Mouse (Mus musculus) urinary bladder, adult 18-20 months (tissue): ENCODE results near the gene Cela2a.

Experiments used
- DNase-seq, 2 experiments: peaks; one replicate each; pipeline ENCODE4 v3.0.0; 2022; ENCODE audit warnings: low spot score in 2 of 2, mixed read lengths in 2 of 2

Cela2a gene

DNA sequence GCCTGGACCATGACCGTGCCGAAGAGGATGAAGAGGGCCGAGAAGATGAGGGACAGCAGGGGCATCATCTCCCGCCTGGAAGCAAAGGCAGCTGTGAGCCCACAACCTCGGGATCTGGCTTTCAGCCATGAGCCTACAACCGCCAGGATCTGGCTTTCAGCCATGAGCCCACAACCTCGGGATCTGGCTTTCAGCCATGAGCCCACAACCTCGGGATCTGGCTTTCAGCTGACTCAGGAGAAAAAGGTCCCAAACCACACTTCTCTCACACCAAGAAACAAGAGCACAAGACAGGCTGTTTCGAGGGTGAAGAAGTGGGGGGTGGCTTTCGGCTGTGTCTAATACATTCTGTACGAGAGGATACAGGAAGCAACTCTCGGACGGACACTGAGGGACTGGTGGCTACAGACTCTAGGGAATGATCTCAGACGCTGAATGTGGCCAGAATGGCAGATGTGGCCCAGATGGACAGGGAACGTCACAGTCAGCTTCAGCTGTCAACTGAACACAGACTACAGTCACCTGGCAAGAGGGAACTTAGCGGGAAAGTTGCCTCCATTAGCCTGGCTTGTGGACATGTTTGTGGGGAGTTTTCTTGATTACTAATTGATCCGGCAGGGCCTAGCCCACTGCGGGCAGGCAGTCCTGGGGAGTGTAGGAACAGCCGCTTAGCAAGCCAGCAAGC lies 59.1 kb downstream of the Cela2a start:
- no peak for DNase-seq

DNA sequence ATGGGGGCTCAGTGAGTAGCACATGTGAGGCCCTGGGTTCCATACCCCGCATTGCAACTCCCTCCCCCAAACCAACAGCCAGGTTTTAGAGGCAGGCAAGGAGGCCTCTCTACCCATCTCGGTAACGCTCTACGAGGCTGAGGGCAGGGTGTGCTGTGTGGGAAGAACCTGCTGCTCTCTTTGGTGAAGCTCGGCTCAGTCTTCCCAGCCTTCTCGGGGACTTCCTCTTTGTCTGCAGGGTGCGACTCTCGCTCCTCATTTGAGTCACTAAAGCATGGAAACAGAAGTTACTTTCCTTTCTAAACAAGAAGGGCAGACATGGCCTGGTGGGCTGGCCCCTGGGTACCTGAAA lies 59.7 kb downstream of the Cela2a start:
- DNase-seq, result no peak

DNA sequence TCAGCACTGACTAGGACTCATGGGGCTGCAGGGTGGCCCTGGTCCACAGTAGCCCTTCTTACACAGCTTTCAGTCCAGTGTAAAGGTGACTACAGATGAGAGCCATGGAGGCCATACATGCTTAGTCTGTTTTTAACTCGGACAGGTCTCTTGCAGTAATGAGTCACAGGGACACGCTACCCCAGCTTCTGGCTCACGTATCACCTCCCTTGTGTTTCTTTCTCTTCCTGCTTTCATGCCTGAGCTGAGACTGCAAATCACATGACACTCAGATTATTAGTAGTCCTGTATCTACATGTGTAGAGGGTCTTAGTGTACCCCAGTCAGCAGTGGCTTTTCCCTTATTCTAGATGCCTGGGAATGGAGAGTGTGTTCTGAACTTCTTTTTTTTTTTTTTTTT lies 61.0 kb downstream of the Cela2a start:
- no peak for DNase-seq
